Mouse (Mus musculus): ENCODE results near the gene 0610037L13Rik.
A peak's percentile ranks its signal among the peaks of the same experiment; 100 is the strongest.

0610037L13Rik gene

GRCm38 (mm10) chr4:107889731-107890432 is at the start of gene 0610037L13Rik:
0610037L13Rik (plus strand) TSS chr4:107889813.
- peak; percentile 96 for DNase-seq (ENCODE audit: inconsistent ontology term)

GRCm38 (mm10) chr4:107843687-107844086 is 45.9 kb upstream of the 0610037L13Rik start:
- DNase-seq (ENCODE audit: inconsistent ontology term): no peak

GRCm38 (mm10) chr4:107844971-107845370 is 44.6 kb upstream of the 0610037L13Rik start:
- DNase-seq (ENCODE audit: inconsistent ontology term): peak; percentile 76

GRCm38 (mm10) chr4:107846795-107847194 is 42.8 kb upstream of the 0610037L13Rik start:
- DNase-seq (ENCODE audit: inconsistent ontology term): no peak

- DNase-seq (ENCODE audit: inconsistent ontology term): no peak
Observed at GRCm38 (mm10) chr4:107848546-107848945, 41.1 kb upstream of the 0610037L13Rik start.

GRCm38 (mm10) chr4:107849621-107850020 is 40.0 kb upstream of the 0610037L13Rik start:
- DNase-seq (ENCODE audit: inconsistent ontology term): no peak

- DNase-seq (ENCODE audit: inconsistent ontology term): no peak
Observed at GRCm38 (mm10) chr4:107850091-107850490, 39.5 kb upstream of the 0610037L13Rik start.

- DNase-seq (ENCODE audit: inconsistent ontology term): no peak
Observed at GRCm38 (mm10) chr4:107853333-107853732, 36.3 kb upstream of the 0610037L13Rik start.

- DNase-seq (ENCODE audit: inconsistent ontology term): no peak
Observed at GRCm38 (mm10) chr4:107853836-107854235, 35.8 kb upstream of the 0610037L13Rik start.

GRCm38 (mm10) chr4:107856958-107857686 is 32.5 kb upstream of the 0610037L13Rik start:
- peak; percentile 73 for DNase-seq (ENCODE audit: inconsistent ontology term)

- no peak for DNase-seq (ENCODE audit: inconsistent ontology term)
Observed at GRCm38 (mm10) chr4:107858995-107859394, 30.6 kb upstream of the 0610037L13Rik start.

GRCm38 (mm10) chr4:107864866-107865265 is 24.7 kb upstream of the 0610037L13Rik start:
- peak; percentile 16 for DNase-seq (ENCODE audit: inconsistent ontology term)

- DNase-seq (ENCODE audit: inconsistent ontology term): peak; percentile 97
Observed at GRCm38 (mm10) chr4:107879254-107880050, 10.2 kb upstream of the 0610037L13Rik start, which contains the start of gene Magoh. Magoh (plus strand) TSS chr4:107879755.

GRCm38 (mm10) chr4:107881631-107882030 is 8.0 kb upstream of the 0610037L13Rik start:
- DNase-seq (ENCODE audit: inconsistent ontology term): no peak

- DNase-seq (ENCODE audit: inconsistent ontology term): no peak
Observed at GRCm38 (mm10) chr4:107886371-107886770, 3.2 kb upstream of the 0610037L13Rik start.

- no peak for DNase-seq (ENCODE audit: inconsistent ontology term)
Observed at GRCm38 (mm10) chr4:107889385-107889730, 255 bp upstream of the 0610037L13Rik start.

- DNase-seq (ENCODE audit: inconsistent ontology term): peak; percentile 2
Observed at GRCm38 (mm10) chr4:107892663-107893062, 3.0 kb downstream of the 0610037L13Rik start.

- no peak for DNase-seq (ENCODE audit: inconsistent ontology term)
Observed at GRCm38 (mm10) chr4:107899211-107899927, 9.8 kb downstream of the 0610037L13Rik start.

GRCm38 (mm10) chr4:107900206-107900605 is 10.6 kb downstream of the 0610037L13Rik start:
- DNase-seq (ENCODE audit: inconsistent ontology term): no peak

- no peak for DNase-seq (ENCODE audit: inconsistent ontology term)
Observed at GRCm38 (mm10) chr4:107904252-107904651, 14.6 kb downstream of the 0610037L13Rik start.

GRCm38 (mm10) chr4:107906561-107906960 is 16.9 kb downstream of the 0610037L13Rik start:
- no peak for DNase-seq (ENCODE audit: inconsistent ontology term)
